Mouse (Mus musculus) testis, adult 2 months (tissue): Measurements from ENCODE around the gene Mrpl33. TPM values are rescaled to one million over a fixed set of nuclear protein-coding genes. Genes with fewer than 3 reads are reported as not detected.

Experiments used
- H3K27ac ChIP-seq: fragments of 200-500 bp; 2 replicates; pipeline ENCODE4 v1.5.1; 2012; ENCODE audit warnings: low read depth, low read length; ENCODE audit not compliant: control insufficient read depth, insufficient read depth
- H3K27me3 ChIP-seq: fragments of 200-500 bp; 2 replicates; pipeline ENCODE4 v1.6.1; 2012; ENCODE audit warnings: mild to moderate bottlenecking, low read length, moderate library complexity; ENCODE audit not compliant: control insufficient read depth, insufficient read depth
- H3K36me3 ChIP-seq: fragments of 200-500 bp; 2 replicates; pipeline ENCODE4 v1.6.1; 2012; ENCODE audit warnings: mild to moderate bottlenecking, low read length; ENCODE audit not compliant: control insufficient read depth, insufficient read depth
- H3K4me1 ChIP-seq: fragments of 200-500 bp; 2 replicates; pipeline ENCODE4 v1.6.1; 2012; ENCODE audit warnings: low read length; ENCODE audit not compliant: control insufficient read depth, insufficient read depth
- H3K4me3 ChIP-seq: fragments of 200-500 bp; 2 replicates; pipeline ENCODE4 v1.5.1; 2012; ENCODE audit warnings: low read depth, mild to moderate bottlenecking, low read length, moderate library complexity, mixed read lengths; ENCODE audit not compliant: control insufficient read depth
- CTCF ChIP-seq: fragments of 200-500 bp; IDR thresholded peaks from 2 replicates; pipeline ENCODE4 v1.5.1; 2012; ENCODE audit warnings: low read depth, mild to moderate bottlenecking, inconsistent platforms, low read length, moderate library complexity; ENCODE audit not compliant: control insufficient read depth, insufficient read depth, insufficient replicate concordance
- POLR2A ChIP-seq: fragments of 200-500 bp; IDR thresholded peaks from 2 replicates; pipeline ENCODE4 v1.6.1; 2012; ENCODE audit warnings: low read depth, mild to moderate bottlenecking, inconsistent platforms, low read length, moderate library complexity; ENCODE audit not compliant: control insufficient read depth
- polyA plus RNA-seq: library from polyadenylated mRNA; depleted of rRNA; stranded (reverse); fragments of >200 nt; gene quantifications from 2 replicates; pipeline ENCODE4 v1.2.3, GENCODE M21; 2012

Gene Mrpl33
- polyA plus RNA-seq, 1 experiment, result 22.5 TPM

DNA sequence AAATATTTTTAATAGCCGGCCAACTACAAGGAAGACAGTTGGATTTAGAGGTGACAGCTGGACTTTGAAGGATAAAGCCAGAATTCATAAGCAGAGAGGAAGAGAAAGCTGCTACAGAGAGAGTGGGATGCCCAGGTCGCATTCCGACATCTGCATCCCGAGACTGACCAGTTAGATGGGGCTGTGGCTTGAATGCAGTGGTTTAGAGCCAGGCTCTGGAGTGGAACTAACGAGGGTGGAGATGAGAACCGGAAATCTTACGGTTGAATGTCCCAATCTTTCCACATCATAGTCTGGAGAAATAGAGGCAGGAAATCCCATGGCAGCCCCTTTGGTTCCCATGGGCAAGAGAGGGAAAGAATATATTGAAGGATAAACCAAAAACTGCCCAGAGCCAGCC lies 30.7 kb upstream of the Mrpl33 start:
- H3K27ac ChIP-seq, result no peak overlapping the region
- H3K27me3 ChIP-seq, result no peaks in the 10 kb centered on the region
- no peak for TF ChIP-seq POLR2A
- TF ChIP-seq CTCF, result no peak
- H3K4me1 ChIP-seq, result peaks cover 5% of the 10 kb centered on the region
- no peaks in the 10 kb centered on the region for H3K36me3 ChIP-seq
- no peak overlapping the region for H3K4me3 ChIP-seq

DNA sequence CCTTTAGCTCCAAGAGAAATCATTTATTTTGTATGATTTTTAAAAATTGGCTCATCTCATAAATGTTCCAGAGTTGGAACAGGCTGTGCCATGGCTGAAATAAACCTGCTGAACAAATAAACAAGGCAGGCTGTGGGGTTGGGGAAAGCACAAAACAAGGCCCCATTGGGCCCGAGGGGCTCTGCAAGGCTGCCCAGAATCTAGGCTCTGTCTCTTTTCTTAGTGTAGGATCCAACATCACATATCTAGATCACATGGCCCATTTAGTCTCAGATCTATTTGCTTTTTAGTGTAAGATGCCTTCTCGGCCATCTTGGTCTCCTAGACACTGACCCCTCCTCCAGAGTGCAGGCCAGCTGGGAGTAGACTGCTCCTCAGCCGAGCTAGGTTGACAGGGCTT lies 30.3 kb upstream of the Mrpl33 start:
- TF ChIP-seq POLR2A (no peak), CTCF (no peak)

GRCm38 (mm10) chr5:31567951-31568657 lies 28.6 kb upstream of the Mrpl33 start:
- Histone ChIP-seq H3K27me3 (no peaks in the 10 kb centered on the region), H3K27ac (no peak overlapping the region), H3K4me3 (no peak overlapping the region), H3K36me3 (no peaks in the 10 kb centered on the region), H3K4me1 (peaks cover 7% of the 10 kb centered on the region)
- TF ChIP-seq CTCF (no peak), POLR2A (no peak)

More for the DNA sequence above, 30.3 kb upstream of the Mrpl33 start:
- peaks cover 7% of the 10 kb centered on the region for H3K4me1 ChIP-seq
- H3K4me3 ChIP-seq, result no peak overlapping the region
- H3K27me3 ChIP-seq, result no peaks in the 10 kb centered on the region
- no peak overlapping the region for H3K27ac ChIP-seq
- H3K36me3 ChIP-seq, result no peaks in the 10 kb centered on the region

- TF ChIP-seq POLR2A, result no peak
- TF ChIP-seq CTCF, result no peak
- Histone ChIP-seq H3K27me3 (no peaks in the 10 kb centered on the region), H3K27ac (no peak overlapping the region; the same call in 1 of the 2 replicates), H3K4me1 (peaks cover 7% of the 10 kb centered on the region), H3K4me3 (no peak overlapping the region), H3K36me3 (no peaks in the 10 kb centered on the region)
These were observed 25.6 kb upstream of the Mrpl33 start for GRCm38 (mm10) chr5:31571023-31571608.

DNA sequence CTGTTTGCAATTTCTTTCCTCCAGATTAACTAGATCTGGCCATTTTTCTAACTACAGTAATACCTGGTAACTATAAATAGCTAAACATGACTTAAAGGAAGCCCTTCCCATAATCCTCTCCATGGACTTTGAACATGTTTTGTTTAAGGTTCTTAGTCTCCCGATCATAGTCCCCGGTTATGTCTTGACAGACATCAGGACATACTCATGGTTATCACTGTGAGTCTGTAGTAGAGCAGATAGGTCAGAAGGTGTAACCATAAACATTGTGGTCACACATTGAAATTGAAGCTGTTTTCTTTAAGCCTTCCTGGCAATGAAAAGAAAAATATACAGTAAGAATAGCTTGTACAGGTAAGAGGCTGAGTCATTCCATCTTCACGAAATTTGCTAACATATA lies 23.0 kb upstream of the Mrpl33 start:
- H3K4me1 ChIP-seq, result peaks cover 7% of the 10 kb centered on the region
- no peak overlapping the region for H3K27ac ChIP-seq
- TF ChIP-seq CTCF (no peak), POLR2A (no peak)

DNA sequence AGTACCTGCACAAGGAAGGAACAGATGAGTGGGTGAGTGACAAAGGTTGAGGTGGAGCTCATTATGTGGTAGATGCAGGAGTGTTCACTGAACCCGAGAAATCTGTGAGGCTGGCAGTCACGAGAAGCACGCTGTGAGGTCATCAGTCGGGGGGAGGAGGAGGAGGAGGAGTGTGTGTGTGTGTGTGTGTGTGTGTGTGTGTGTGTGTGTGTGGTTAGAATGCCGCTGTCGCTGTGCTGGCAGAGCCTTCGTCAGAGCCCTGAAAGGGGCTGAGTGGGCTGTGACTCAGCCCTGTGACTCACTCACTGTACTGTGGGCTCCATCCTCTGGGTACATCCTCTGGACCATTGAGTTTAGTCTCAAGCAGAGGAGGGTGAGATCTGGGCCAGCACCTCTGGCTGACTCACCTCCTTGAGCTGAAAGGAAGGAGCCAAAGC lies 20.2 kb upstream of the Mrpl33 start:
- TF ChIP-seq CTCF, result no peak
- no peak for TF ChIP-seq POLR2A
- no peak overlapping the region for H3K27ac ChIP-seq
- no peak overlapping the region for H3K4me3 ChIP-seq
- H3K27me3 ChIP-seq, result no peaks in the 10 kb centered on the region
- H3K4me1 ChIP-seq, result no peaks in the 10 kb centered on the region
- H3K36me3 ChIP-seq, result no peaks in the 10 kb centered on the region

More for the DNA sequence above, 23.0 kb upstream of the Mrpl33 start:
- no peaks in the 10 kb centered on the region for H3K27me3 ChIP-seq
- H3K36me3 ChIP-seq, result no peaks in the 10 kb centered on the region
- no peak overlapping the region for H3K4me3 ChIP-seq

GRCm38 (mm10) chr5:31581263-31581662 lies 15.5 kb upstream of the Mrpl33 start:
- H3K27me3 ChIP-seq, result no peaks in the 10 kb centered on the region
- H3K36me3 ChIP-seq, result no peaks in the 10 kb centered on the region
- TF ChIP-seq POLR2A, result no peak
- TF ChIP-seq CTCF, result no peak
- H3K27ac ChIP-seq, result no peak overlapping the region
- H3K4me1 ChIP-seq, result no peaks in the 10 kb centered on the region
- no peak overlapping the region for H3K4me3 ChIP-seq
